Mouse (Mus musculus): ENCODE measurements at regions not wholly inside any gene's neighbourhood (a gene's known extent, or its start where the extent isn't known, plus 50 kb on each side); places are given as distances from the start of the nearest gene placed in this dataset.

- Histone ChIP-seq H3K4me3 (ENCODE audit: low read depth, low read length) (no peak overlapping the region), H3K27me3 (ENCODE audit: control insufficient read depth, insufficient read depth, low read length) (no peaks in the 10 kb centered on the region), H3K9ac (ENCODE audit: low read depth, low read length) (no peak overlapping the region), H3K27ac (ENCODE audit: low read depth, low read length) (no peak overlapping the region), H3K36me3 (ENCODE audit: control insufficient read depth, insufficient read depth, low read length) (no peaks in the 10 kb centered on the region), H3K4me2 (replicated peaks; ENCODE audit: low read depth, low read length) (no peak overlapping the region), H3K9me3 (ENCODE audit: control insufficient read depth, low read length) (no peaks in the 10 kb centered on the region), H3K4me1 (replicated peaks; ENCODE audit: control insufficient read depth, insufficient read depth, low read length) (no peaks in the 10 kb centered on the region)
- DNase-seq (ENCODE audit: low spot score) (no peak), ATAC-seq (ENCODE audit: low FRiP score) (no peak)
- WGBS = 83% methylated on average over 5 of the region's 5 CpGs
Measured at GRCm38 (mm10) chr4:100670553-100670952, 105.9 kb upstream of the Cachd1 start.

- H3K27ac ChIP-seq (ENCODE audit: low read depth, low read length) = no peak overlapping the region
- 88% methylated on average over 4 of the region's 4 CpGs for WGBS
Measured at GRCm38 (mm10) chr4:100674916-100675315, 101.6 kb upstream of the Cachd1 start.

GRCm38 (mm10) chr4:100683757-100684156 is 92.7 kb upstream of the Cachd1 start:
- ATAC-seq (ENCODE audit: low FRiP score) = peak; percentile 33; the same call in 1 of the 2 replicates
- H3K4me1 ChIP-seq (replicated peaks; ENCODE audit: control insufficient read depth, insufficient read depth, low read length) = peaks cover 4% of the 10 kb centered on the region; the same call in 1 of the 2 replicates
- DNase-seq (ENCODE audit: low spot score) = no peak
- no peak overlapping the region for H3K9ac ChIP-seq (ENCODE audit: low read depth, low read length)
- no peak overlapping the region for H3K27ac ChIP-seq (ENCODE audit: low read depth, low read length)
- no peak overlapping the region for H3K4me3 ChIP-seq (ENCODE audit: low read depth, low read length)
- no peak overlapping the region for H3K4me2 ChIP-seq (replicated peaks; ENCODE audit: low read depth, low read length)
- no peaks in the 10 kb centered on the region for H3K27me3 ChIP-seq (ENCODE audit: control insufficient read depth, insufficient read depth, low read length)
- 50% methylated on average over 7 of the region's 7 CpGs for WGBS
- no peaks in the 10 kb centered on the region for H3K9me3 ChIP-seq (ENCODE audit: control insufficient read depth, low read length)
- no peaks in the 10 kb centered on the region for H3K36me3 ChIP-seq (ENCODE audit: control insufficient read depth, insufficient read depth, low read length)

More at GRCm38 (mm10) chr4:100674916-100675315, 101.6 kb upstream of the Cachd1 start:
- H3K9me3 ChIP-seq (ENCODE audit: control insufficient read depth, low read length) = no peaks in the 10 kb centered on the region
- no peak overlapping the region for H3K4me3 ChIP-seq (ENCODE audit: low read depth, low read length)
- DNase-seq (ENCODE audit: low spot score) (no peak), ATAC-seq (ENCODE audit: low FRiP score) (no peak)
- H3K4me1 ChIP-seq (replicated peaks; ENCODE audit: control insufficient read depth, insufficient read depth, low read length) = no peaks in the 10 kb centered on the region
- H3K27me3 ChIP-seq (ENCODE audit: control insufficient read depth, insufficient read depth, low read length) = no peaks in the 10 kb centered on the region
- H3K9ac ChIP-seq (ENCODE audit: low read depth, low read length) = no peak overlapping the region
- no peak overlapping the region for H3K4me2 ChIP-seq (replicated peaks; ENCODE audit: low read depth, low read length)
- H3K36me3 ChIP-seq (ENCODE audit: control insufficient read depth, insufficient read depth, low read length) = no peaks in the 10 kb centered on the region

DNA sequence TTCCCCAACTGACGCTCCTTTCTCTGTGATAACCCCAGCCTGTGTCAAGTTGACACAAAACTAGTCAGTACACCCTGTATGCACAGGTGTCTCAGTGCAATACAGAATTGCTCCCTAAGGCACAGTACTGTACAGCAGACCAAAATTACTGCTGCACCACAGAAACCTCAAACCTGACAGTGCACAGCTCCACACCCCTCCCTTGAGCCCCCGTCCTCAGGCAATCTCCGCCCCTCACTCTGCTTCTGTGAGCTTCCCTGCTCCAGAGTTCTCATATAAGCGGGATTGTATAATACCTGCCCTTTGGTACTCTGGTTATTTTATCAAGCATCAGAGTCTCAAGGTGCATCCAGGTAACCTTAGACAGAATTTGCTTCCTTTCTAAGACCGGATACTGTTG is 76.5 kb upstream of the Cachd1 start:
- H3K27me3 ChIP-seq (ENCODE audit: control insufficient read depth, insufficient read depth, low read length) = no peaks in the 10 kb centered on the region
- no peak overlapping the region for H3K4me3 ChIP-seq (ENCODE audit: low read depth, low read length)
- no peaks in the 10 kb centered on the region for H3K36me3 ChIP-seq (ENCODE audit: control insufficient read depth, insufficient read depth, low read length)
- no peak overlapping the region for H3K27ac ChIP-seq (ENCODE audit: low read depth, low read length)
- 81% methylated on average over 5 of the region's 5 CpGs for WGBS
- no peak overlapping the region for H3K4me2 ChIP-seq (replicated peaks; ENCODE audit: low read depth, low read length)
- H3K9ac ChIP-seq (ENCODE audit: low read depth, low read length) = no peak overlapping the region
- H3K4me1 ChIP-seq (replicated peaks; ENCODE audit: control insufficient read depth, insufficient read depth, low read length) = no peaks in the 10 kb centered on the region
- no peaks in the 10 kb centered on the region for H3K9me3 ChIP-seq (ENCODE audit: control insufficient read depth, low read length)
- DNase-seq (ENCODE audit: low spot score) (no peak), ATAC-seq (ENCODE audit: low FRiP score) (no peak)

DNA sequence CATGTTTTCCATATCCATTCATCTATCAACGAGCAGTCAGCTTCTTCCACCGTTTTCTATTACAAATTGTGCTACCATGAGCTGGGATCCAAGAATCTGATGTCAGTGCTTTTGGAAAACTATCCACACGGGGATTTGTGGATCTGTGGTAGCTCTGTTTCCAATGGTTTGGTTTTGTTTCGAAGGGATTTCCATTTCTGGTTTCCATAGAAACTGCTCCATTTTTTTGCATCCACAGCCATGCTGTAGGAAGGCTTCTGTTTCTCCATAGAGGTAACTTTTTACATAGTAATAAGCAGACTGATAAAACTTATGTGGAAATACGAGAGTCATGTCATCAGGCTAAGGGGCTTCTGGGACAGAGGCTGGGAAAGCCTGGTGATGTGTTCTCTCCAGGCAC is 76.1 kb upstream of the Cachd1 start:
- ATAC-seq (ENCODE audit: low FRiP score) (no peak), DNase-seq (ENCODE audit: low spot score) (no peak)
- Histone ChIP-seq H3K4me3 (ENCODE audit: low read depth, low read length) (no peak overlapping the region), H3K9me3 (ENCODE audit: control insufficient read depth, low read length) (no peaks in the 10 kb centered on the region), H3K36me3 (ENCODE audit: control insufficient read depth, insufficient read depth, low read length) (no peaks in the 10 kb centered on the region), H3K27me3 (ENCODE audit: control insufficient read depth, insufficient read depth, low read length) (no peaks in the 10 kb centered on the region), H3K27ac (ENCODE audit: low read depth, low read length) (no peak overlapping the region), H3K4me2 (replicated peaks; ENCODE audit: low read depth, low read length) (no peak overlapping the region), H3K4me1 (replicated peaks; ENCODE audit: control insufficient read depth, insufficient read depth, low read length) (no peaks in the 10 kb centered on the region), H3K9ac (ENCODE audit: low read depth, low read length) (no peak overlapping the region)
- 84% methylated on average over 5 of the region's 5 CpGs for WGBS

GRCm38 (mm10) chr4:100705960-100706359 is 70.5 kb upstream of the Cachd1 start:
- H3K9ac ChIP-seq (ENCODE audit: low read depth, low read length) = no peak overlapping the region
- H3K4me3 ChIP-seq (ENCODE audit: low read depth, low read length) = no peak overlapping the region
- ATAC-seq (ENCODE audit: low FRiP score) (no peak), DNase-seq (ENCODE audit: low spot score) (no peak)
- no peaks in the 10 kb centered on the region for H3K36me3 ChIP-seq (ENCODE audit: control insufficient read depth, insufficient read depth, low read length)
- no peak overlapping the region for H3K4me2 ChIP-seq (replicated peaks; ENCODE audit: low read depth, low read length)
- no peaks in the 10 kb centered on the region for H3K27me3 ChIP-seq (ENCODE audit: control insufficient read depth, insufficient read depth, low read length)
- no peaks in the 10 kb centered on the region for H3K9me3 ChIP-seq (ENCODE audit: control insufficient read depth, low read length)
- no peak overlapping the region for H3K27ac ChIP-seq (ENCODE audit: low read depth, low read length)
- H3K4me1 ChIP-seq (replicated peaks; ENCODE audit: control insufficient read depth, insufficient read depth, low read length) = no peaks in the 10 kb centered on the region
- WGBS = 29% methylated on average over 6 of the region's 6 CpGs

DNA sequence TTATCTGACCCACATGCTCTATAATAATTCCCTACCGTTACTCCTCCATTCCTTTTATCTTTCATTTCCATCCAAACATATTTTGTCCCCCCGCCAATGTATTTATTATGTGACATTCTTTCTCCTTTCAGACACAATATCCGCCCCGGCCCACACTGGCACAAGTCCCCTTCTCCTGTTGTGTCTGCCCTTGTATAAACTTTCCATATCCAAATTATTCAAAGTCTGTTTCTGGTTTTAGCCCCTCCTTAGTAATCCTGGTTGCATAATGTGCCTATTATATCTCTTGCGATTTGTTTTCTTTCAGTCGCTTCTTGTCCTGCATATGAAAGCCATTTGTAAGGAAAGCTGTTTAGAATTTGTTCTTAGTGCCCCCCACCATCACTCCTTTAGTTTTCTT is 69.3 kb upstream of the Cachd1 start:
- Histone ChIP-seq H3K9ac (ENCODE audit: low read depth, low read length) (no peak overlapping the region), H3K4me2 (replicated peaks; ENCODE audit: low read depth, low read length) (no peak overlapping the region), H3K27ac (ENCODE audit: low read depth, low read length) (no peak overlapping the region), H3K4me1 (replicated peaks; ENCODE audit: control insufficient read depth, insufficient read depth, low read length) (no peaks in the 10 kb centered on the region), H3K4me3 (ENCODE audit: low read depth, low read length) (no peak overlapping the region), H3K36me3 (ENCODE audit: control insufficient read depth, insufficient read depth, low read length) (no peaks in the 10 kb centered on the region), H3K27me3 (ENCODE audit: control insufficient read depth, insufficient read depth, low read length) (no peaks in the 10 kb centered on the region), H3K9me3 (ENCODE audit: control insufficient read depth, low read length) (no peaks in the 10 kb centered on the region)
- no peak for DNase-seq (ENCODE audit: low spot score)
- WGBS = 64% methylated on average over 6 of the region's 6 CpGs
- ATAC-seq (ENCODE audit: low FRiP score) = no peak

DNA sequence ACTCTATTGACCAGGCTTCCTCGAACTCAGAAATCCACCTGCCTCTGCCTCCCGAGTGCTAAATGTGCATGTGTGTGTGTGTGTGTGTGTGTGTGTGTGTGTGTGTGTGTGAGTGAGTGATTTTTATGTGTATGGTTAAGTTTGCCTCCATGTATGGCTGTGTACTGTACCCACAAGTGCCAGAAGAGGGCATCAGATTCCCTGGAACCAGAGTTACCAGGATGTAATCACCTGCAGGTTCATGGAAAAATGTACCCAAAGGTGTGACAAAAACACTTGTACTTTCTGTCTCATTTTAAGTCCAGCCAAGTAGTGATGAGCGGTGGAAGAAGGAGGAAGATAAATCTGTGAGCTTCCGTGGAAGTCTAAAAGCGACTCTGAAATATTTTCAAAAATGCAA is 68.2 kb upstream of the Cachd1 start:
- no peaks in the 10 kb centered on the region for H3K4me1 ChIP-seq (replicated peaks; ENCODE audit: control insufficient read depth, insufficient read depth, low read length)
- no peak overlapping the region for H3K4me2 ChIP-seq (replicated peaks; ENCODE audit: low read depth, low read length)
- no peaks in the 10 kb centered on the region for H3K9me3 ChIP-seq (ENCODE audit: control insufficient read depth, low read length)
- no peaks in the 10 kb centered on the region for H3K36me3 ChIP-seq (ENCODE audit: control insufficient read depth, insufficient read depth, low read length)
- no peaks in the 10 kb centered on the region for H3K27me3 ChIP-seq (ENCODE audit: control insufficient read depth, insufficient read depth, low read length)
- ATAC-seq (ENCODE audit: low FRiP score) = no peak
- no peak for DNase-seq (ENCODE audit: low spot score)
- H3K27ac ChIP-seq (ENCODE audit: low read depth, low read length) = no peak overlapping the region
- no peak overlapping the region for H3K9ac ChIP-seq (ENCODE audit: low read depth, low read length)
- WGBS = 89% methylated on average over 5 of the region's 5 CpGs
- no peak overlapping the region for H3K4me3 ChIP-seq (ENCODE audit: low read depth, low read length)

DNA sequence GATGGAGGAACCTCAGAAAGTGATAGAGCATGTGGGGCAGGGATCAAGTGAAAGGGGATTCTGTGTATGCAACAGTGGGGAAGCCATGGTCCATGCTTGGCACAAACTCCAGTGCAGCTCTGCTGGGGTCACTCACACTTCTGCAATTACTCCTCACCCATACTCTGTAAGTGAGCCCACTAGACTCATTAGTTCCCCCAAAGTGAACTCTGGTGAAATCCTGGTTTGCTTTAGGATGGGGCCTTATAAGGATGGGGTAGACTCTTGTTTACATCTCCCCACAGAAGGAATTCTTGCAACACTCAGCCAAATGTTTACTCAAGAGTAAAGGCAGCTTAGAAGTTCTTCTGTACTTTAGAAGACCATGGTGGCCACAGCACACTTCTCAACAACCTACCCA is 62.2 kb upstream of the Cachd1 start:
- no peak overlapping the region for H3K27ac ChIP-seq (ENCODE audit: low read depth, low read length)
- H3K9me3 ChIP-seq (ENCODE audit: control insufficient read depth, low read length) = no peaks in the 10 kb centered on the region
- no peak for ATAC-seq (ENCODE audit: low FRiP score)
- H3K4me3 ChIP-seq (ENCODE audit: low read depth, low read length) = no peak overlapping the region
- no peaks in the 10 kb centered on the region for H3K27me3 ChIP-seq (ENCODE audit: control insufficient read depth, insufficient read depth, low read length)
- H3K36me3 ChIP-seq (ENCODE audit: control insufficient read depth, insufficient read depth, low read length) = no peaks in the 10 kb centered on the region
- H3K4me1 ChIP-seq (replicated peaks; ENCODE audit: control insufficient read depth, insufficient read depth, low read length) = no peaks in the 10 kb centered on the region
- H3K9ac ChIP-seq (ENCODE audit: low read depth, low read length) = no peak overlapping the region
- DNase-seq (ENCODE audit: low spot score) = no peak
- H3K4me2 ChIP-seq (replicated peaks; ENCODE audit: low read depth, low read length) = no peak overlapping the region

All from hindbrain, embryonic 11.5 days (tissue).